Mouse (Mus musculus): ENCODE measurements around the gene Wdr72. TPM values are rescaled to one million over a fixed set of nuclear protein-coding genes. Genes with fewer than 3 reads are reported as not detected.

The Wdr72 gene
- polyA plus RNA-seq, 1 experiment from 2014 or later, result 0.31 TPM

DNA sequence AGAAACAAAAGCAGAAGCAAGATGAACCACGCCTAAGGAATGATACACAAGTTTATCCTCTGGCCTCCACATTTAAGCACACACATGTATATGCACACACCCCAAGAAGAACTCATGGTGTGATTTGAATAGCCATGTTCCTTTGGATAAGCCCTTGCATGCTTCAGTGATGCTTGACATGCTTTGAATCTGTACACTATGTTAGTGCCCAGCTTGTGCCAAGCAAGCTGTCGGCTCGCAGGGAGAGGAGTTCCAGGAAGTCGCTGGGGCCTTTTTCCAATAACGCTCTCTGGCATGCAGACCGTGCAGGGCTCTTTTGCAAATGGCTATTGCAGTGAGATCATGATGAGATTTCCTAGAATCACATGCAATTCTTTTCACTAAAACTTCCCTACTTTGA lies 118.1 kb downstream of the Wdr72 start:
- no peak for DNase-seq (ENCODE audit: low spot score)

DNA sequence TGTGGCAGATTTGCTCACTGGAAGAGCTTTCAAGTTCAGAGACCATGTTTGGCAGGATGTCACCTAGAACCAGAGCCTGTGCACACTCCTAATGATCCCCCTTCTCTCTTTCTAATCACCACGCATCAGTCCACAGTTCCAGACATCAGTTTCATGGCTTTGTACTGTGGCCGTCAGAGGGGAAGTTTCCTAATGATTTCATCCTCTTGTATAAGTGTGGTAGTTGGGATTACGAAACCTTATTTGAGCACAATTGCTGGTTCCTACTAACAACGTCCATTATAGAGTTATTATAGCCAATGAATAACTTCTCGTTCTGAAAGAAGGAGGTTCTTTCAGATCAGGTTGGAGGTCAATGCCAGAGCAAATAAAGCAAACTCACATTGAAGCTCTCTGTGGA lies 131.1 kb downstream of the Wdr72 start:
- DNase-seq (ENCODE audit: low spot score), result no peak

GRCm38 (mm10) chr9:74248084-74248483 lies 137.9 kb downstream of the Wdr72 start:
- no peak for DNase-seq (ENCODE audit: low spot score)

- DNase-seq (ENCODE audit: low spot score), result no peak
Measured at GRCm38 (mm10) chr9:74249486-74249885, 139.3 kb downstream of the Wdr72 start.

DNA sequence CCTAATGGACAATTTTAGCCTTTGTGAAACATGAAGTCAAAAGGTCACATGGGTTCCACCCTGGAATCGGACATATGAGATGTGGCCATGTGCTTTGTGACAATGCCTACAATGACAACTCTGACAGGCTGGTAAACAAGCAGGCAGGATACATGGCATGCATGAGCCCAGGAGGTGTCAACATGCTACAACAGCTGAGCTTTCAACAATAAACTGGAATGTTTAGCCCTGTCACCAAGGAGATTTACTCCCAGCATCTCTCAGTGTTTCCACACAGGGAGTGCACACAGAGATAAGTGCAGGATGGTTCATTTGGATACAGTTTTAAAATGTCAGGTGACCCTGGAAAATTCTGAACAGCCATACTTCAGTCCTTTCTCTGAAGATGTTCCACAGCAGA lies 140.4 kb downstream of the Wdr72 start:
- DNase-seq (ENCODE audit: low spot score), result no peak

DNA sequence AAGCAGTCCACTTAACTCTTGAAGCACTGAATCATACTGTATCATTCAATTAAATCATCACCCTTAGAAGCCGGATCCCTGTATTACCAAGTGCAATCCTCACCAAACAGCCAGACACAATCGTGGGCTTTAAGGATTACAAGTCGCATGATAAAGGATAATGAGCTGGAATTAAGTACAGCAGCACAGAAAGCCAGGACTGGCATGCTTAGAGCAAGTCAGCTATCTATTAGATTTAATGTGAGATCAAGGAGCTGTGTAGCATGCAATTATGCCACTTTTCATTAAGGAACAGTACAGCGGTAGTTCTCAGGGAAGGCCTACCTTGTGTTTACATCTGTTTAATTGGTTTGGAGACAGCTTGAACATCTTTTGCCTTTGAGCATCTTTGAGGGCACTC lies 148.2 kb downstream of the Wdr72 start:
- no peak for DNase-seq (ENCODE audit: low spot score)

- DNase-seq (ENCODE audit: low spot score), result no peak
Measured at GRCm38 (mm10) chr9:74277752-74278385, 167.7 kb downstream of the Wdr72 start.

GRCm38 (mm10) chr9:74282072-74282471 lies 171.9 kb downstream of the Wdr72 start:
- no peak for DNase-seq (ENCODE audit: low spot score)

DNA sequence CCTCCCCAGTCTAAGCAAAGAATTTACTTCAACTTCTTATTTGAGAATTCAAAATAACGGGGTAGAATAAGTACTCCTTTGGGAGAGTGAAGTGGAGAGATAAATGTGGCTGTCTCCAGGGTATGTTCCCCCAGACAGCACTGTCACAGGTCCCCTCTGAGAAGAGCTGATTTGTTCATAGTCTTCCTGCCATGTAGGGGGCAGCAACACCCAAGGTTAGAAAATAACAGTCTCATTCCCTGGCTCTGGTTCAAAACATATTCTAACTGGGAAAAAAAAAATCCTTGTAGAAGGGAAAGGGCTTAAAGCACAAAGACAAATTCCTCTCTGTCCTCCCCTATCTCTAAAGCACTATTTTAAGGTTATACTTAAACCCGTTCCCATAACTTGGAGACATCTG lies 176.1 kb downstream of the Wdr72 start:
- DNase-seq (ENCODE audit: low spot score), result no peak

DNA sequence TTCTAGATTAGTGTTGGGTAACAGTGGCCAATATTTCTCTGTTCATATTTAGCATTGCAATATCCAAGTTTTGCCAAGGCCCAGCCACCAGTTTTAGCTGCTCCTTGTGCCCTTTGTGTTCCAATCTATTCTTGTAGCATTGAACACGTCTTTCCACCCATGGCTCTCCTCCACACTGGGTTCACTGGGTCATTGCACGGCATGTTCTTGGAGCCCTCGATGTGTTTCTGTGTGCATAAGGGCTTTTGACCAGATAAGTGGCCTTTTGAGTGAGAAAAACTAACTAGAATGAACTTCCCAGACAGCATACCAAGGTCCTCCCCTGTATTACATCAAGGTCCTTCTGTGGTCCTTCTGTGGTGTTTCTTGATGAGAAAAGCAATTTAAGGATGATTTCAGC lies 184.3 kb downstream of the Wdr72 start:
- no peak for DNase-seq (ENCODE audit: low spot score)

DNA sequence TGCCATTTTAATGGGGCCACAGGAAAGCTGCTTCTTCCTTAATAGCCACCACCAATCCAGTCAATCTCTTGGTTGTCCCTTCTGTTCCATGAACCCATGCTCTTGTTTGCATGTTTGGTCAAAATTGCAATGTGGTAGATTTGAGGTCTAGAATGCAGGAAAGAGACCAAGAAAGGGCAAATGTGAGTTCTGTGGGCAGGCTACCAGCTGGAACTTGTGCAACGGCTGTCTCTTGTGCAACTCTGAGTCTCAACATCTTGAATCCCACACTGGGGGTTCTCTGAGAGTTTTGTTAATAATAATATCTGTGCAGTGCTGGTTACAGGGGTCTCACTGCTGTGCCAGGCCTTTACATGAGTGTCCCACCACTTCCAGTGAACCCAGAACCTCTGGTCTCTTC lies 208.6 kb downstream of the Wdr72 start:
- no peak for DNase-seq (ENCODE audit: low spot score)

DNA sequence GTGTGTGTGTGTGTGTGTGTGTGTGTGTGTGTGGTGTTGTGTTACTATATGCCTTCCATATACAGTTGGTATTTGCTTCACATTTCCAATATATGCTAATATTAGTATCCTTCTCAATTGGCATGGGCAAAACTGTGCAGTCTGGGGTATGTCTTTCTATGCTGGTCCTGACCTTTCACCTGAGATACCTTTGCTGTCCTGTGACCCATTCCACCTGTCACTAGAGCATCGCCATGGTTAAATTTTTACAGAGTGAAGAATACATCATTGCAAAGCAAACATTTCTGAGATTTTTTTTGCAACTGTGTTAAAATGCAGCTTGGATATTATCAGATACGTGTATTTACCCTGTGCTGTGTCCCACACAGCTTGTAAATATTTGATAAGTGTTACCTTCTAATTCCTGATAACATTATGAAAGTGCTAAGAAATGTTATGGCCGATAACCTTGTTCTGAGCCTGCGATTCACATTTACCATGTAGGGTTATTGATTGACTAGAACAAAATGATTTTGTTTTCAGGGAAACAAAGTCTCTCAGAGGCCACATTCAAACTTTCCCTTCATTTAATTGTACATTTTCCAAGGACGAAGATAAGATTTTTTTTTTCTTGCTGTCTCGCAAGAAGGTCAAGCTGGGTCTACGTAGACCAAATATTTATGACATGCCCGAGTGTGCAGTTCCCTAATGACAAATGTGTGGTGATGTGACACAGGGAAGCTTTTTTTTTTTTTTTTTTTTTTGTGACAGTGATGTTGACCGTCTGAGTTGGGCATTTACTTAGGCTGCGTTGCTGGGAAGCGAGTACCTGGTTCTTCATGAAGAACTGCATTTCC lies 214.2 kb downstream of the Wdr72 start:
- DNase-seq (ENCODE audit: low spot score), result no peak

DNA sequence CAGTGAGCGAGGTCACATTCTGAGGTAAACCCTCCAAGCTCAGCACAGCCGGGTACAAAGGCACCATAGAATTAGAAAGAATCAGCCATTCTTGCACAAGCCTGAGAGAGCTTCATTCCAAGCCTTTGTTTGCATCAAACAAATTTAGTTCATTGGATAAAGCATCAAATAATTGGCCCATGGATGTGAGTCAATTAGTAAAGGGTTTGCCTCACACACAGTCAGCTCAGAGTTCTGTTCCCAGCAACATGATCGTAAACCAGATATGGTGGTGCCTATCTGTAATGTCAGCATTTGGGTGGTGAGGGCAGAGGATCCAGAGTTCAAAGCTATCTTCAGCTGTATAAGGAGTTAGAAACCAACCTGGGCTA lies 214.8 kb downstream of the Wdr72 start:
- DNase-seq (ENCODE audit: low spot score), result no peak

DNA sequence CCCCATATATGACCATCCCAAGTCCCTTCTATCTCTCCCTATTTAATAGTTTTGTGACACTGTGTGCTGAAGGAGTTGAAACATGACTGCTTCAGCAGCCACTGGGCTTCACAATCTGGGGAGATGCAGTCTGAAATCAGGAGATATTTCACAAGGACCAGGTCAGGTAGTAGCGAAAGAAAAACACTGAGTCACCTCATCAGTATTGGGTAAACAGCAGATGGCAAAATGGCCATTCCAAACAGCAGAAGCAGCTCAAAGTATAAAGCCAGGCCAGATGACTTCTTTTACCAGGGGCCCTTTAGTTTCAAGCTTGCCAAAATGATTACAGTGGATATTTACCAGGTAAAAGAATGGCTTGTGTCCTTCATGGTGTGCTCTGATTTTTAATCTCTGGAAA lies 215.8 kb downstream of the Wdr72 start:
- no peak for DNase-seq (ENCODE audit: low spot score)

GRCm38 (mm10) chr9:74328821-74329220 lies 218.7 kb downstream of the Wdr72 start:
- no peak for DNase-seq (ENCODE audit: low spot score)

DNA sequence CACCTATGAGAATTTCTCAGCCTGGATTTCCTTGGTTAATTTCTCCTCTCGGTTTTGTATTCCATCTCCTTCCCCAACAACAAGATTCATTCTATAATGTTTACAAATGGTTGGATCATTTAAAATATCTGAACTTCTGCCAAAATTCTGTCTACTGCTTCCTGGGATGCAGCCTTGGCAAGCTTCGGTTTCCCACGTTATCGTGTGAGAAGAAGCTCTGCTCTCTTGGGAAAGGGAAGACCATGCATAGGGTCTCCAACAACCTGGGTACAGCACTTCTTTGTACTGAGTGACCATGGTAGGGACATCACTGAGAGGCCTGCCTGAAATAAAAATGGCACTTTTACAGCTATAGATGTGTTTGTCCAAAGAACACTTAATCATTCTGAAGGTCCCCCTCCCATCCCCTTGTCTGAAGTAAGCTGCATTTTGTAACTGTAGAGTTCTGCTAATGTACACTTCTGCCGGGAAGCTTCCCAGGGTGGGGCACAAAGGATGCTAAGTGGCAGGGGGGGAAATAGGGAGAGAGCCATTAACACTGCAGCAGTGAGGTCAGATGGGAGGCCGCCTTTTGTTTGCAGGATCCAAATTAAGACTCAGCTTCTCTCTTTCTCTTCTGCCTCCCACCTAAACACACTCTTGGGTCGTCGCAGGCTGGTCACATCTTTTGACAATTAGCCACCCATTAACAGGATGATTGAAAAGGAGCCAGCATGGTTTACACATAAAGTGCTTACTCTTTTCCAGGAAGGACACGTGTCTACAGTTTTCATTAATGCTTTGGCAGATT lies 220.7 kb downstream of the Wdr72 start:
- no peak for DNase-seq (ENCODE audit: low spot score)

DNA sequence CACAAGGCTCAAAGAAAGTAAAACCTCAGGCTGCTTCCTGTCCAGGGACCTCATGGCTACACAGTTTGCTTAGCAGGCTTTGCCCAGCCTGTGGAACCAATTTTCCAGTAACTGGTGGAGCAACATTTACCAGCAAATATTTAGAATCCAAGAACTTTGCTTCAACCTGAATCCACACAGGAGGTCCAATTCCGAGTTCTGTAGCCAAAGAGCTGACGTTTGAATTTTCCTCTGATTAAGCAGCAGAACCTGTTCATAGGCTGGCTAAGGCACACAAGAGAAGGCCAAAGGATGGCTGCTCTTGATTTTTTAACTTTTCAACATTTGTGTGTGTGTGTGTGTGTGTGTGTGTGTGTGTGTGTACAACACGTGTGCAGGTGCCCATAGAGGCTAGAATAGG lies 222.2 kb downstream of the Wdr72 start:
- DNase-seq (ENCODE audit: low spot score), result no peak

Other genes starting within 250 kb of the Wdr72 start
- gene Unc13c, start 141.4 kb upstream of the Wdr72 start, polyA plus RNA-seq (2015; fragmentation: Nextera tagmentation; extraction: Ambion mirVana), result 0.01 TPM in 1 of 2 replicates, not detected in the other

Data from thymus, postnatal 0 days (tissue).